Mouse (Mus musculus): ENCODE measurements around the gene Gga1.

- TF ChIP-seq CTCF (IDR thresholded peaks at IDR 0.05; ENCODE audit: extremely low read depth, insufficient read length, insufficient replicate concordance, low read depth, low read length) (peak; percentile 79; the same call in 1 of the 2 replicates), POLR2A (IDR thresholded peaks at IDR 0.05; ENCODE audit: low read depth, low read length) (peak; percentile 19; the same call in 1 of the 2 replicates)
Observed at GRCm38 (mm10) chr15:78876258-78876696, 713 bp upstream of the Gga1 start.
